Mouse (Mus musculus) right cerebral cortex, postnatal 4 days (tissue): ENCODE measurements at regions not wholly inside any gene's neighbourhood (a gene's known extent, or its start where the extent isn't known, plus 50 kb on each side); places are given as distances from the start of the nearest gene placed in this dataset.

Experiments
- DNase-seq: peaks from one replicate; pipeline ENCODE4 v3.0.0-alpha.2; 2022

DNA sequence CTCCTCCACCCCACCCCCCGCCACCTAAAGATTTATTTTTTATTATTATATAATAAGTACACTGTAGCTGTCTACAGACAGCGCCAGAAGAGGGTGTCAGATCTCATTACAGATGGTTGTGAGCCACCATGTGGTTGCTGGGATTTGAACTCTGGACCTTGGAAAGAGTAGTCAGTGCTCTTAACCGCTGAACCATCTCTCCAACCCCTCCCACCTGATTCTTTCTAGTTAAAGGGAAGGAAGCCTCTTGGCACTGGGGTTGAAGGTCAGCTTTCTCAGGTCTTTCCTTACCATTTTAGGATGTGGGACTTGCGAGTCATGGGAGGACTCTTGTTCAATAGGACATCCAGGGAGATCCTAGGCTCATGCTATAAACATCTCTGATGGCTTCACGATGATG is 54.7 kb downstream of the Hes1 start:
- no peak for DNase-seq

DNA sequence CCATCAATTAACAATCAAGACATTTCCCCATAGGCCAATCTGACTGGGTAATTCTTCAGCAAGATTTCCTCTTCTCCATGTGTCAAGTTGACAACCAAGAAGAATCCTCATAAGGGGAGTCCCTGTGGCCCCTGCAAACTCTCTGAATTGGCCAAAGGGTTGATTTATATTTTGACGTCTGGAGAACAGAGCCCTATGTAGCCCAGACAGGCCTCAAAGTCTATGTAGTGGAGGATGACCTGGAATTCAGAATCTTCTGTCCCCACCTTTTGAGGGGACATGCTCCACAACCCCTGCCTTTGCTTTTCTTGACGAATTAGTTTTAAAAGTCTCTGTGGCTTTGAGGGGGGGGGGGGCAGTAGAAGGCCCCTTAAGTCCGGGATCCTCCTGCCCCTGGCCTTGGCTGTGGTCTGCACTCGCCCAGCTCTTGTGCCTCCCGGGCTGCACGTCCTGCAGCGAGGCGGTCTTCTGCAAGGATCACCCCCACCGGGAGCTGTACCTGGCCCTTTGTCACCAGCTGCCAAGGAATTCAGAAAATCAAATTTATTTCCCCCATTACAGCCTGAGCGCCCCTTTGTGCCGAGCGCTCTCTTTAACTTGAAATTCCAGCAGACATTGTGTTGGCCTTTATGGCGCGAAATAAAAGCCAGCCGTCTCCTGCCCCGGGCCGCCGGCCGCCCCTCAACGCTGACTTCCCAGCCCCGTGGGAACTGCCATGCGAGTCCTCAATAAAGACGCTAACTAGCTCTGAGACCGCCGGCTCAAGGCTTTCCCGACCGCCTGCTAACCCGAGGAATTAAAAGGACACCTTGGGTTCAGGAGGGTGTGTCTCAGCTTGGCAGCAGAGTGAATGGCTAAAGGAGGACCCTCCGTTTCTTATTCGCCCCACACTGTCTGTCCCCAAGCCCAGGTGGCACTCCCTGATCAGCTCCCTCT is 56.4 kb downstream of the Hes1 start:
- DNase-seq, result no peak

GRCm38 (mm10) chr16:30121596-30121995 is 57.4 kb downstream of the Hes1 start:
- no peak for DNase-seq

- DNase-seq, result no peak
Observed at GRCm38 (mm10) chr16:30122211-30123070, 58.3 kb downstream of the Hes1 start.

GRCm38 (mm10) chr16:30127015-30127414 is 62.8 kb downstream of the Hes1 start:
- DNase-seq, result no peak

DNA sequence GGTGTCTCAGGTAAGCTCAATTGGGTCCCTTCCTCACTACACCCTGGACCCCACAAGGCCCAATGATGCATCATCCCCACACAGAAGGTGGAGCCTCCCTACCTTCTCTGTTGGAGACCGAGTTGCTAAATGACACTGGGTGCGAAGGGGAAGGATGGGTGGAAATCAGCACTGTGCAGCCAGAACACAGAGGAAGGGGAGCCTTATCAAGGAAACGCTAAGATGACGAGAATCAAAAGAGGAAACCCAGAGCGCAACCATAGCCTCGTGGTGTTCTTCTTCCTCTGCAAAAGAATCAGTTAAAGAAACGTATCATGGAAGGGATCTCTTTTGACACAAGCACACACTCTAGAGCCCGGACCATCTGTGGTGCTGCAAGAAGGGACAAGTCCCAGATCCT is 64.6 kb downstream of the Hes1 start:
- no peak for DNase-seq

- DNase-seq, result no peak
Observed at GRCm38 (mm10) chr16:30129218-30130112, 65.3 kb downstream of the Hes1 start.

DNA sequence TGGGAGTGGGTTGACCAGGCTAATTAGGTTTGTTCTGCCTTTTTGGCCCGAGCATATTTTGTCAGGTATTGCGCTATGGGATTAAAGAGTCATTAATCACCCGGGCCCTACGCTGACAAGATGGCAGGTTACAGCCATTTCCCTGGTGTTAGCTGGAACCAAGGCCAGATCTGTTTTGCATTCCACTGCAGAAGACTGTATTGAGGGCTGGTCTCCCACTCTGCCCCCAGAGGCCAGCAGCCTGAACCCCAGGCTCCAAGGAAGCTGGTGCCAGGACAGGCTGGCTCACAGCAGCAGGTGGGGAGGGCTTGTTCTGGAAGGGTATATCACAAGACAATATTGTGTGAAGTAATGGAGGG is 65.9 kb downstream of the Hes1 start:
- no peak for DNase-seq

DNA sequence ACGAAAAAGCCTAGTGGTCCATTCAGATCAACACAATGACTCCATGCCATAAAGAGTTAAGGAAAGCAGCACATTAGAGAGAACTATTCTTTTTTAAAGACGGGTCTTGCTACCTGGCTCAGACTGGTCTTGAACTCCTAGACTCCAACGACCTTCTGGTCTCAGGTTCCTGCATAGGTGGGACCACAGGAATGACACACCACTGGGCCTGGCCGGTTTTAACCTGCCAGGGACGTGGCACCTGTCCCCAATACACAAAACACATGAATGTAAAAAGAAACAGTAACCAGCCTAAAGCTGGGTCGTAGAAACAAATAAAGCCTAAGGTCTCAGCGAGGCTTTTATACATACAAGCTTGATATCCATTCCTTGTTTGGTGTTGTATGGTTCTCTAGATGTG is 67.9 kb downstream of the Hes1 start:
- no peak for DNase-seq

- no peak for DNase-seq
Observed at GRCm38 (mm10) chr16:30134642-30135165, 70.5 kb downstream of the Hes1 start.

- DNase-seq, result no peak
Observed at GRCm38 (mm10) chr16:30136849-30137248, 72.7 kb downstream of the Hes1 start.

DNA sequence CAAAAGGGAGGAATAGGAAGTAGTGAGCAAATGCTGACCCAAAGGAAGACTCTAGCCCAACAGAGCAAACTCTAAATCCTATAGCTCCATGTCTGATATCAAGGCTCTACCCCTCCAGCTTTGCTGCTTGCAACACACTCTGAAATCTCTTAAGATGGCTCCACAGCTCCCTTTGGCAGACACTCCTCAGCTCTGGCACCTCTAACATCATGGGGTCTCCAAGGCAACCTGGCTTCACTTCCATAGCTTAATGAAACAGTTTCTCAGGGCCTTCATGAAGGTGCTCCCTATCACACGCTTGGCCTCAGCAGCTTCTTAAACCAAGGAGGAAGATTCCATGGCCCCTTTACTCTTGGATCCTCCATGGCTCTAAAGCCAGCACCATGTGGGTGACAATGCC is 73.6 kb downstream of the Hes1 start:
- DNase-seq, result no peak

DNA sequence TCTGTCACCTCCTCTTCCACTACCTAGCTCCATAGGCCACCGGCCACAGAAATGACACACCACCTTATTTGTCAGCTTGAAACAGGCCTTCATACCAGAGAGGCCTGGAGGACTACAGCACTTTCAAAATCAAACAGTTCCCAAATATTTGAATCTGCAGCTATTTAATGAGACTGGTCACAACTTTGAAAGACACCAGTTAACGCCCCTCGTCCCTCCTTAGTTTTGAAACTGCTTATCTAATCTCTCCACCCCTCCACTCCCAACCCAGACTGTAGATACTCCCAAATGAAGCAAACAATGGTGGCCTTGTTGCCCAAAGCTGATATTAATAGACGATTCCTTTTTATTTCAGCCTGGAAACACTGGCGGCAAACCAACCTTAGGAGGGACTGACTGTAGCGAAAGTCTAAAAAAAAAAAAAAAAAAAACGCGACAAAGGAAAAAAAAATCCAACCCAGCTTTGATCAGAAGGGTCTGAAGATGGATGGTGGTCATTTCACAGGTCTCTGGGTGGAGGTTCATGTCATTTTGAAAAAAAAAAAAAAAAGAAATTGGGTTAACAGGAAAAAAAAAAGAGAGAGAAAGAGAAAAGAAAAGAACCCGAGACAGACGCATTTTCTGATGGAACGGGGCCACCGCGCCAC is 80.8 kb downstream of the Hes1 start:
- no peak for DNase-seq

DNA sequence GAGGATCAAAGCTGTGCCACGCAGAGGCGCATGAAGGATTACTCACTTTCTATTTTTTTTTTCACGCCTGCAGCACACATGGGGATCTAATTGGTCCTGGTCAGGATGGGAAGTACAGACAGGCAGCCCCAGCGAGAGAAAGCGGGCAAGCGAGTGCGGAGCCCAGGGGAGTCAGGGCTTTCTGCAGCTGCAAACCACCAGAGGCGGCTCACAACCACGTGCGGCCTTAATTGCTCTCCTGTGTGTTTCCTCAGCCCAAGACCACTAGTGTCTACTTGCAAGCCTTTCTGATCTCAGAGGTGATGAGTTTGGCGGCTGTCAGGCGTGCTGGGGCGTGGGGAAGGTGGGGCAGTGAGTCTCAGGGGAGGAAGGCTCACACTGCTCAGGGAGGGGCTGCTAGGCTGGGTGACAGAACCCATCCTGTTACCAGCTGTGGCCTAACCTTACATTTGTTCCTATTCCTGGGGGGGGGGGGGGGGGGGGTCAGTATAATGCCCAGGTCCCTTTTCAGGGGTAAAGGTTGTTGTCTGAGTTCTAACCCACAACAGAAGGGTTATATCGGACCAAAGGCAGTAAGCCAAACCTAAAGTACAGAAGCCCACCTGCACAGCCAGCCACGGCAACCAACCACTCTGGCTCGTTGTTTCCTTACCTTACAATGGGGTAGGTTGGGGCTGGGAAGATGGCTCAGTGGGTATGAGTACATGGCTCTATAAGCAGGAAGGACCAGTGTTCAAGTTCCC is 81.5 kb downstream of the Hes1 start:
- DNase-seq, result peak; percentile 38

- DNase-seq, result no peak
Observed at GRCm38 (mm10) chr16:30146208-30146525, 82.0 kb downstream of the Hes1 start.

GRCm38 (mm10) chr16:30147296-30147695 is 83.1 kb downstream of the Hes1 start:
- no peak for DNase-seq

- DNase-seq, result no peak
Observed at GRCm38 (mm10) chr16:30151104-30151503, 86.9 kb downstream of the Hes1 start.

DNA sequence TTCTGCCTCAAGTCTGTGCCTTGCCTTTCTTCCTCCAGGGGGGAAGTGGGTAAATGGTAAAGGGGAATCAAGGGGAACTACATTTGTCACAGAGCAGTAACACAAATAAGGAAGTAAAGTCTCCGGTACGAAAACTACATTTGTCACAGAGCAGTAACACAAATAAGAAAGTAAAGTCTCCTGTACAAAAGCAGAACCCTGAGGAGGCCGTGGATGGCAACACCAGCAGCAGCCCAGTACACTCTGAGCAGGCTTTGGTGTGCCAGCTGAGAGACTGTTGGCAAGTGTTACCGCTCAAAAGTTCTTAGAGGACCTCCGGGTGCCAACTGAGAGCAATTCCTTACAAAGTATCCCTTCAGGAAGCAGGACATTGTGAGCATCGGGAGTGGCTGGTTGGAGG is 90.9 kb downstream of the Hes1 start:
- no peak for DNase-seq

DNA sequence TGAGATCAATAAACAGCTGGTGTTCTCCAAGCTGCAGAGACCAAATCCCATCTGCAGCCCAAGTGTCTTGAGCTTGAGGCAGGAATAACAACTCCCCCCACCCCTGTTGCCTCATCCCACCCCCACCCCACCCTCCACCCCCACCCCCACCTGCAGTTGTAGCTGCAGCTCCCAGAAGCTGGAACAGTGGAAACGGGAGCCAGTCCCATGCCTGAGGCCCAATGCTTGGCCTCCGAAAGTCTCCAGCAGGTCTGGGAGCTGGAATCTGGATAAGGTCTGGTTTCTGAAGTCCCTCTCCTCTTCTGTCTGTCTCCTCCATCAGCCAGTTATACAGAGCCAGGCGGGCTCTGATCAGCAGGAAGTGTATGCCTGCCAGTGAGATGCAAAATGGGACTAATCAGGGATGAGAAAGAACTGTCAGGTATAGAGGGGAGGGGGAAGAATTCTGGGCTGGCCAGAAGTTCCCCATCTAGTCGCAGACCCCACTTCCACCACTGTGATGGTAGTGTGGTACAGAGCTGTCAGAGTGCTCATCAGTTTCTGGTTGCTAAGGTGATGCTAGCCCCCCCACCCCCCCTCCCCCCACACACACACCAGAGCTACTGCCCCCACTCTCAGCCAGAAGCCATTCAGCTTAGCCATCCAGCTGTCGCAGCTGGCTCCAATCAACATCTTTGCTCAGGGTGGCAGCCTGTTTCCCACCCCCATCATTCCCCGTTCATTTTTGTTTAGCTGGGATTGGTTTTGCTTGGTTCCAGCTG is 91.5 kb downstream of the Hes1 start:
- no peak for DNase-seq

GRCm38 (mm10) chr16:30158184-30158583 is 94.0 kb downstream of the Hes1 start:
- no peak for DNase-seq

DNA sequence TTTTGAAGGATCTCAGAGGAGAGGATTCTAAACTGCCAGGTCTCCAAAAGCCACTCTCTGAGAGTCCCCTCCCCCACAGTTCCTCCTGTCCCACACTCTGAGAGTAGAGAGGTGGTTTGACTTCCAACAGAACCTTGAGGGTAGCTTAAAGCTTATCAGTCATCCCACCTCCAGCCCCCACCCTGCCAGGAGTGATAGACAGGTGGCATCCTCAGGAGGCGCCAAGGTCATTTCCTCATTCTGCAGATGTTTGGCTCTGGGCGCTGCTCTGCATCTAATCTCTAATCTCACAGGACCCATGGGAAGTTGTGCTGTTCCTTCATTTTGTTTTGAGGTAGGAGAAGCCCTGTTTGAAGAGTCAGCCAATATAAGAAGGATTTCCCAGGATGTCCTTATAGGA is 96.2 kb downstream of the Hes1 start:
- DNase-seq, result no peak
